Mouse (Mus musculus): ENCODE measurements around the gene Rad51b. TPM values are rescaled to one million over a fixed set of nuclear protein-coding genes. Genes with fewer than 3 reads are reported as not detected.

Rad51b gene
- polyA plus RNA-seq (2015; fragmentation: Nextera tagmentation; extraction: Ambion mirVana): 1.3 and 1.4 TPM in 2 replicates

DNA sequence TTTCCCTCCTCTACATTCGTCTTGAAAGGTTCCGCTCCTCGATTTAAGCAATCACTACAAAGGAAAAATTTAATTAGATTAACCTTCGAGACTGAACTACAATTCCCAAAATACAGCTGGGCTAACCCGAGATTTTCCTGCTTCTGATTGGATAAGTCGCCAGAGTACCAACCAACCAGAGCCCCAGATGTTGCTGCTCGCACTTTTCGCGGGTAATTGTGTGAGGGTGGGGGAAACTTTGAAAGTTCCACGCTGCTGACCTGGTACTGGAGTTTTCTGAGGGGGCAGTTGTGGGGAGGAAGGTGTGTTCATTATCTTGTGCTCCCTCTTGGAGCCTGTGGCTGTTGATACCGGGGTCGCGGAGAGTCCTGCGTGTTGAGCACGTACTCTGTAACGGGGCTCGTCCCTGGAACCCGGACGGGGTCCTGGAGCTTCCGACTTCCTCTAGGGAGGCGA lies at the start of gene Rad51b:
Gene Rad51b, plus strand, starts transcription at position 162 of the 456 bp plus-strand sequence.
- ATAC-seq (replicated peaks): peak; percentile 79
- no peaks in the 10 kb centered on the region for H3K27me3 ChIP-seq (replicated peaks)
- under 1% methylated on average over 21 of the region's 21 CpGs for WGBS

DNA sequence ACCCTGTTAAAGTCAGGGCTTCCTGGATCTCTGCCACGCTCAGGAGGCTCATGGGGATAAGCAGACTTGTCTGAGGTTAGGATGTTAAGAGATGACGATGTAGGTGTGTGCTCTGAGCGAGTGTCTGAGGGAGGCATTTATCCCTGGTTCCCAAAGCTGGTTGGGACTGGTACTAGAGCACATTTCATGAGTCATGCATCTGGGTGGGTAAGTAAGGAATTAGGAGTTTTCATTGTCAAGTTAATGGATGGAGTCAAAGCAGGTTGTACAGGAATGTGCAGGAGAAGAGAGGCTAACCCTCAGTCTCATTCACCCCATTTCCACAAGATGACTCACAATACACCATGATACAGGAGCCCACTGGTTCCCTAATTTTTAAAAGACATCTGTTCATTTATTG lies 49.0 kb upstream of the Rad51b start:
- 84% methylated on average over 3 of the region's 3 CpGs for WGBS
- peaks cover 61% of the 10 kb centered on the region for H3K36me3 ChIP-seq (replicated peaks)
- ATAC-seq (replicated peaks): no peak
- no peaks in the 10 kb centered on the region for H3K27me3 ChIP-seq (replicated peaks)
- no peaks in the 10 kb centered on the region for H3K9me3 ChIP-seq
- no peak overlapping the region for H3K4me3 ChIP-seq
- H3K4me2 ChIP-seq: no peak overlapping the region
- no peak overlapping the region for H3K27ac ChIP-seq
- H3K9ac ChIP-seq: no peak overlapping the region
- no peaks in the 10 kb centered on the region for H3K4me1 ChIP-seq

More for the DNA sequence above, at the start of gene Rad51b:
- H3K4me2 ChIP-seq: peak within 1 kb of the TSS; percentile 95
- peaks cover 23% of the 10 kb centered on the region for H3K4me1 ChIP-seq
- peak within 1 kb of the TSS; percentile 45; the same call in 1 of the 2 replicates for H3K9ac ChIP-seq
- peak within 1 kb of the TSS; percentile 68 for H3K4me3 ChIP-seq
- no peaks in the 10 kb centered on the region for H3K36me3 ChIP-seq (replicated peaks)
- peak within 1 kb of the TSS; percentile 76 for H3K27ac ChIP-seq
- H3K9me3 ChIP-seq: no peaks in the 10 kb centered on the region

DNA sequence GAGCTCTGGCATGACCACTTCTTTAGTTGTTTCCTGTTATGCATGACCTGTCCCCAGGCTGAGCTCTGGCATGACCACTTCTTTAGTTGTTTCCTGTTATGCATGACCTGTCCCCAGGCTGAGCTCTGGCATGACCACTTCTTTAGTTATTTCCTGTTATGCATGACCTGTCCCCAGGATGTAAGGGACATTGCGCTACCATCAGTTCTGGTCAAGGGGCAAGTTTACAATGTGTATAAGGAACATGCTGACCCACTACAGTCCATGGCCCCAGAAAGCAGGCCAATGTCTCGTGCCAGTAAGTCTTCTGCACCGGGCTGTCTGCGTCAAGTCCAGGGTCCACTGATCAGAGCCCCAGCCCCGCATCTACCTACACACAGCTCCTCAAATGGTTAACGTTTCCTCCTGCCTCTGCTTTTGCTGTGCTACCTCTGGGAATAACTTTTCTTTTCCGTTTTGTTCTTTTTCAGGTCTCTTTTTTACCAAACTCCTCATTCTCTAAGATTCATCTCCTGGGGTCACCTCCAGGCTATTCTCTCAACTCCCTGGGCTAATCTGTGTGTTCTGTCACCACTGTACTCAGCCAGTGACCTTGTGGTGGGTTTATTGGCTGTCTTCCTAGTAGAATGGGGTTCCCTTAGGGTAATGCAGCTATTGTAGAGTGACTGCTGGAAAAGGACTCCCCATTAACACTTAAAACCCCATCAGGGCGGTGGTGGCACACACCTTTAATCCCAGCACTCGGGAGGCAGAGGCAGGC lies 43.6 kb upstream of the Rad51b start:
- no peak overlapping the region for H3K4me3 ChIP-seq
- H3K27ac ChIP-seq: no peak overlapping the region
- H3K4me1 ChIP-seq: no peaks in the 10 kb centered on the region
- H3K4me2 ChIP-seq: no peak overlapping the region
- WGBS: 87% methylated on average over 9 of the region's 9 CpGs
- no peaks in the 10 kb centered on the region for H3K9me3 ChIP-seq
- no peak overlapping the region for H3K9ac ChIP-seq
- no peaks in the 10 kb centered on the region for H3K27me3 ChIP-seq (replicated peaks)
- ATAC-seq (replicated peaks): no peak
- H3K36me3 ChIP-seq (replicated peaks): peaks cover 39% of the 10 kb centered on the region

DNA sequence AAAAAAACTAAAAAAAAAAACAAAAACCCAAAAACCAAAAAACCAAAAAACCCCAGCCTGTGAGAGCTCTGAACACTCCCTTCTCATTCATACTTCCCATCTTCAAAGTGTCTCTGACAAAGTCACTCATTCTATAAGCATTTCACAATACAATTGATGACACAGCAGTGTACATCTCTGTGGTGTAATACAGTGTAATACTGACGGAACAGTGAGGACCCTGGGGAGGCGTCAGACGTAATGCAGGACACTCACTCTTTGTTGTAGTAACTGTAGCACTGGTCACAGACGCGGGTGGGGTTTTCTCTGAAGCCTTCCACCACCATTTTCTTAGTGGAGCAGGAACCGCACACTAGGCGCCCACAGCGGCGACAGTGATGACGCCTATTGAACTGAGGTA lies 42.1 kb upstream of the Rad51b start:
- H3K36me3 ChIP-seq (replicated peaks): peaks cover 26% of the 10 kb centered on the region

DNA sequence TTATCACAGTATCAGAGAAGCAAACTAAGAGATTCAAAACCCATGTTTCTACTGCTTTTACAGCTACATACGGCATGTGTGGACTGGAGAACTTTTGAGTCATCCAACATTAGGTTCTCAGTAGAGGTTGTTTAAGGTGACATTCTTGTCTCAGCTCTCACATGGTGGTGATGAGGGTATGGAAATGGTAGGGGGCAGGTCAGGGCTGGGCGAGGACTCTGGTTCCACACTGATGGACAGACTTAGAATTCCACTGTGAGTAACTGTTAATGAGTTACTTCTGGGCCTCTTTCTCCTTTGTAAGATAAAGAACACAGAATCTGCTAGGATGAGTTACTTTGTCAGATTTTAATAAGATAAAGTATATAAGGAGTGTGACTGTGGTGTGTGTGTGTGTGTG lies 36.9 kb upstream of the Rad51b start:
- peaks cover 29% of the 10 kb centered on the region for H3K36me3 ChIP-seq (replicated peaks)
- 89% methylated on average over 2 of the region's 2 CpGs for WGBS
- ATAC-seq (replicated peaks): no peak

More for the DNA sequence above, 42.1 kb upstream of the Rad51b start:
- H3K9ac ChIP-seq: no peak overlapping the region
- no peaks in the 10 kb centered on the region for H3K27me3 ChIP-seq (replicated peaks)
- H3K9me3 ChIP-seq: no peaks in the 10 kb centered on the region
- H3K4me1 ChIP-seq: no peaks in the 10 kb centered on the region
- H3K27ac ChIP-seq: no peak overlapping the region
- no peak overlapping the region for H3K4me2 ChIP-seq
- WGBS: 94% methylated on average over 10 of the region's 10 CpGs
- H3K4me3 ChIP-seq: no peak overlapping the region
- ATAC-seq (replicated peaks): no peak

DNA sequence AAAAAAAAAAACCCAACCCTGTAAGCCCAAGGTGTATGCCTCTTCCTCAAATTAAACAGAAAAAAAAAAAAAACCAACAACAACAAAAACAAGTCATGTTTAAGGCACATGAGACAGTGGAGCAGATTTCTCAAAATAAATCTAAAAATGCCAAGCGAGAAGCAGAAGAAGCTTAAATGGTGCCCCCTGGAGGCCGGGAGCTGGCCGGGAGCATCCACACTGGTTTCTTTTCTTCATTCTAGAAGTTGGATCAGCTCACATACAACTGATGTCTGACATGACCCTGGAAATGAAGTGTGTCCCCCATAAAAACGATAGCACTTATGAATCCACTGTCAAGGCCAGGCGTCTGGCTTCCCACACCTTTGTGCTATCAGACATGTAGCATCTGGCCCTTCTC lies 36.0 kb upstream of the Rad51b start:
- 63% methylated on average over 5 of the region's 5 CpGs for WGBS
- Histone ChIP-seq H3K4me3 (no peak overlapping the region), H3K36me3 (replicated peaks) (peaks cover 38% of the 10 kb centered on the region), H3K27me3 (replicated peaks) (no peaks in the 10 kb centered on the region), H3K9ac (no peak overlapping the region), H3K4me1 (no peaks in the 10 kb centered on the region), H3K27ac (no peak overlapping the region), H3K9me3 (no peaks in the 10 kb centered on the region), H3K4me2 (no peak overlapping the region)
- no peak for ATAC-seq (replicated peaks)

More for the DNA sequence above, 36.9 kb upstream of the Rad51b start:
- Histone ChIP-seq H3K27ac (no peak overlapping the region), H3K9me3 (no peaks in the 10 kb centered on the region), H3K4me2 (no peak overlapping the region), H3K4me1 (no peaks in the 10 kb centered on the region), H3K9ac (no peak overlapping the region), H3K27me3 (replicated peaks) (no peaks in the 10 kb centered on the region), H3K4me3 (no peak overlapping the region)

DNA sequence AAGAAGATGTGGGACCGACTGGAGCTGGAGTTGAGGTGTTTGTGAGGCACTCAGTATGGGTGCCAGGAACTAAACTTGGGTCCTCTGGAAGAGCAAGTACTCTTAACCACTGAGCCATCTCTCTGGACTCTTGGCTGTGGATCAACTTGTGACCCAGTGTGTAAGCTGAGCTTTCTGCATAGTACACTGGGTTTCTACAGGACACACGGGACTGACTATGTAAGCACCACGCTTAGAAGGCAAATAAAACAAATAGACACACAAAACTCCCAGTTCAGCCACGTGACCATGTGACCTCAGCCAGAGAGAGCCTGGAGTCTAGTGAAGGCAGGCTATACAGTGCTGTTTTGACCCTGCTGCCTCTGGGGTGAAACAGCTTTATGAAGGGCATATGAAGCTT lies 24.5 kb upstream of the Rad51b start:
- no peak for ATAC-seq (replicated peaks)
- H3K9ac ChIP-seq: no peak overlapping the region
- H3K27me3 ChIP-seq (replicated peaks): no peaks in the 10 kb centered on the region
- H3K9me3 ChIP-seq: no peaks in the 10 kb centered on the region
- H3K36me3 ChIP-seq (replicated peaks): peaks cover 59% of the 10 kb centered on the region
- no peak overlapping the region for H3K4me3 ChIP-seq
- no peak overlapping the region for H3K27ac ChIP-seq
- no peak overlapping the region for H3K4me2 ChIP-seq
- H3K4me1 ChIP-seq: no peaks in the 10 kb centered on the region
- WGBS: 88% methylated on average over 4 of the region's 4 CpGs

DNA sequence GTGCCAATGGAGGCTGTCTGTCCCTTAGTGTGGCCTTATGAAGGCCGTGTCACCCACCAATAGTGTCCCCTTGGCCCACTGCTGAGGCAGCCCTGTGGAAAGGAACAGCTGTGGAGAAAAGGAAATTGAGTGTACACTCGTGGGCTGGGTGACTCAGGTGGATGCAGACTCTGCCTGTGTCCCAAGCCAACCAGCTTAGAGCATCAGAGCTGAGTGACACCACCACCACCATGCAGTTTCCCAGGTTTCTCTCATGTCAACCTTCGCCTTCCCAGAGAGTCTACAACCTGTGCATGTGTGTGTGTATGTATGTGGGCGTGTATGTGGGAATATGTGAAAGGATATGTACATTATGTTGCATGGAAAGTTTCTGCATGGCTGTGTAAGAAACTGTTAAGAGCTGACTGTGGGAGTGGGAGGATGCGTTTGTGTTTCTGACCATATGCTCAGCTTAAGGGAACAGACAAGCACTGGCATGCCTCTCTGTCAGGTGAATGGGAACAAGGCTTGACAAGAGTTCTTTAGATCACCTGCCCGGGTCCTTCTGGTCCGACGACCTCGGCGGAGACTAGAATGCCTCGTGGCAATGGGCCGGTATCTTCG lies 17.5 kb upstream of the Rad51b start:
- Histone ChIP-seq H3K4me1 (no peaks in the 10 kb centered on the region), H3K9ac (no peak overlapping the region), H3K4me2 (no peak overlapping the region), H3K27me3 (replicated peaks) (no peaks in the 10 kb centered on the region), H3K4me3 (no peak overlapping the region), H3K36me3 (replicated peaks) (peaks cover 70% of the 10 kb centered on the region), H3K27ac (no peak overlapping the region), H3K9me3 (no peaks in the 10 kb centered on the region)
- WGBS: 94% methylated on average over 13 of the region's 13 CpGs
- ATAC-seq (replicated peaks): no peak

DNA sequence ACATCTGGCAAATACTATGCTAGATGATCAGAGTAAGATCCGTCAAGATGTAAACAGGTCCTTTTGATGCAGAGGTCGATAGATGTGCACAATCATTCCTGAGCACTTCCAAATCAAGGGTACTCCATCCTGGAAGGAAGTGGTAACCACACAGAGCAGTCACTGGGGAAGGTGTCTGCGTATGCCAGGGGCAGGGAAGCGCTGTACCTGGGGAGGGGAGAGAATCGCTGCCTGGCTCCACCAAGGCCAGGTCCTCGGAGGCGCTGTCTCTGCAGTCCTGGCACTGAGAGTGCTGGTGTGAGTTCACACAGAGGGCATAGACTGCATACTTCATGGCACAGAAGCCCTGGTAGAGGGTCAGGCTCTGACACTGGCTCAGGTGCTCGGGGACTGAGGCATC lies 14.5 kb upstream of the Rad51b start:
- Histone ChIP-seq H3K4me3 (no peak overlapping the region), H3K27me3 (replicated peaks) (no peaks in the 10 kb centered on the region), H3K36me3 (replicated peaks) (peaks cover 73% of the 10 kb centered on the region), H3K9ac (no peak overlapping the region), H3K4me1 (no peaks in the 10 kb centered on the region), H3K4me2 (no peak overlapping the region), H3K27ac (no peak overlapping the region), H3K9me3 (no peaks in the 10 kb centered on the region)
- ATAC-seq (replicated peaks): no peak
- WGBS: 93% methylated on average over 8 of the region's 8 CpGs

DNA sequence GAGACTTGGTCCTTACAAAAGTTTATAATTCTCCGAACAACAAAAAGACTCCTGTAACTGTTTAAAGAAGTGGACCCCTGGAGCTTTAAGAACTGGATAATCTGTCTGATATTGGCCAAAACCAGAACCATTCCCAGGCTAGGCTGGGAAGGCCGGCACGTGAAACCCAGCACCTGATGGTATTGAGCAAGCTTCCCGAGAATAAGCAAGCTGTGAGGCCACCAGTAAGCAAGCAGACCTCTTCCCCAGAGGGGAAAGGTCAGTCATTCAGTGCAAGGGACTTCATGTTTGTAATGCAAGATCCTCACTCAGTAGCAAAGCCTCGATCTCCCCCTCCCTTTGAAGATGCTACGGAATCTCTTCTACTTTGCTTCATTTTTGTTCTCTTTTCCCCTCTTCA lies 4.2 kb upstream of the Rad51b start:
- Histone ChIP-seq H3K36me3 (replicated peaks) (peaks cover 10% of the 10 kb centered on the region; the same call in 1 of the 2 replicates), H3K27me3 (replicated peaks) (no peaks in the 10 kb centered on the region), H3K4me3 (no peak overlapping the region), H3K27ac (no peak overlapping the region), H3K9me3 (no peaks in the 10 kb centered on the region), H3K4me1 (peaks cover 23% of the 10 kb centered on the region), H3K9ac (no peak overlapping the region), H3K4me2 (no peak overlapping the region)
- WGBS: 83% methylated on average over 6 of the region's 6 CpGs
- ATAC-seq (replicated peaks): no peak

DNA sequence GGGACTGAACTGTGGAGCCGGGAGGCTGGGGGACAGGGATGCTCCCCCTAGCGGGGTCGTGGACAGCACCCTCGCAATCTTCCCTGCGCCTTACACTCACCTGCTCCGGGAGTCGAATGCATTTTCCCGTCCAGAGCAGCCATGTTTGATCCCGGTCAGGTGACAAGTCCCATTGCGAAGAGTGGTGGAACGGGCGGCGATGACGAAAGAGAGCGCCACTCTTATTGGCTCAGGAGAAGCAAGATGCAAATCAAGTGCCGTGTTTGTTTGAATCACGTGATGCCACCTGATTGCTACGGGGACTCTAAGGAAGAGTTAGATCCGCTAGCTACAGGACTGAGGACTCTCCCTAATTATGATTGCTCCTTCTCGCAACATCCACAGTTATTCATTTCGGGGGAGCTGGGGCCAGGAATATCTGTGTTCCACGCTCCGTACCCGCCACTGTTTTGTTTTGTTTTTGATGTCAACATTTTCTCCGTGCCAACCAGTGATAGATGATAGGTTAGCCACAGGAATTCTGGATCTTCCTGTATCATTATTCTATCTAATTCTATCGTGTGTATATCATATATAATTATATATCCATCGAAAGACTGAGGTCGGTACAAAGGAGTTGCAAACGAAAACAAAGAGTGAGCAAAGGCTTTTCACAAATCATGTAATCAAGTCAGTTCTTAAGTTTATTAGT lies 811 bp upstream of the Rad51b start, which contains the start of gene Zfyve26:
Gene Zfyve26, minus strand, starts transcription at position 179 of the 691 bp plus-strand sequence.
- H3K9me3 ChIP-seq: no peaks in the 10 kb centered on the region
- H3K4me2 ChIP-seq: peak within 1 kb of the TSS; percentile 95
- H3K4me3 ChIP-seq: peak within 1 kb of the TSS; percentile 68
- no peaks in the 10 kb centered on the region for H3K36me3 ChIP-seq (replicated peaks)
- peak within 1 kb of the TSS; percentile 76 for H3K27ac ChIP-seq
- ATAC-seq (replicated peaks): peak; percentile 98
- peaks cover 23% of the 10 kb centered on the region for H3K4me1 ChIP-seq
- H3K9ac ChIP-seq: peak within 1 kb of the TSS; percentile 62
- H3K27me3 ChIP-seq (replicated peaks): no peaks in the 10 kb centered on the region
- WGBS: under 1% methylated on average over 29 of the region's 29 CpGs

DNA sequence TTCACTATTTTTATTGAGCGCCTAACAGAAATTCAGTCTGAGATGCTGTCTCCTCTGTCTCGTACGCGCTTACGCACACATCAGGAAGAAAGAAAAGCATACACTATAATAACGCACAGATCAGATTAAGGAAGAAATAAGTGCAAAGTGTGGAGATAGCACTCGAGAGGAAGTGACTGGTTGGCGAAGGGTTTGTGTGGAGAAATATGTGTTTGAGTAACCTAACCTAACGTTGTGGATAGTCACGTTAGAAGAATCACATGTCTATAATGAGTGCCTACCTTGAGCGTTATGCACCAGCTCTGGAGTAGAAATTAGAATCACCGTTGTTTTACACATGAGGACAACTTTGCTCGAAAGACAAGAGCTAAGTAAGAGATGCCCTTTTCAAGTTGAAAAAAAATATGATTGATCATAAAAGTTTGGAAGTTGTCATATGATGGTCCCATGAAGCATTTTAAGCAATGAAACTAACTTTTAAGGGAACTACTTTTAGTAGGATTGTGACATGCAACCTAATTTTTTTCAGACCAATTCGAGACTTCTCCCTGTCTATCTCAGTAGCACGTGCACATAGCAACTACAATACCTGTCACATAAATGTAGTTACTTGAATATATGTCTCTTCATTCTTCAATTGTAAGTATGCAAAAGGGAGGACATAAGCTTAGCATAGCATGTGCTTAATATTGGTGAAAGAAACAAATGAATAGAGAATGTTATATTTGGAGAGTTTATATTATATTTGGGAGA lies 978 bp downstream of the Rad51b start:
- Histone ChIP-seq H3K4me3 (peak overlapping the region; percentile 68), H3K27me3 (replicated peaks) (no peaks in the 10 kb centered on the region), H3K9ac (no peak overlapping the region; the same call in 1 of the 2 replicates), H3K4me2 (peak overlapping the region; percentile 95), H3K9me3 (no peaks in the 10 kb centered on the region), H3K36me3 (replicated peaks) (no peaks in the 10 kb centered on the region), H3K4me1 (peaks cover 23% of the 10 kb centered on the region), H3K27ac (no peak overlapping the region)
- no peak for ATAC-seq (replicated peaks)
- 15% methylated on average over 15 of the region's 15 CpGs for WGBS

Data from midbrain, embryonic 15.5 days (tissue).